In the genomic region with DNA sequence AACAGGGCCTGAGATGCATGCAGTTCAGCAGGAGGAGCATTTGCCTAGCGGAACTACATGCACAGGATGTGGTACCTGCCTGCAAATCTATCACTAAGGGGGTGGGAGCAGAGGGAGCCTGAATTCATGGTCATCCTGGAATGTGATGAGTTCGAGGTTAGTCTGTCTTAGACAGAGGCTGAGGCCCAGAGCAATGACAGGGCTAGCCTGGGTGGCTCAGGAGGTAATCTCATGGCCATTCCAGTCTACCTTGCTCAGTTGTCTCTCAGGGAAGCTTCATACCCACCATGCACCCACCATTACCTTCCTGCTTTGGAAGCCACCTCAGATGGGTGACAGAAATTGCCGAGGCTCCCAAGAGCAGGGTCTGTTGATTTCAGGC, we compare ENCODE assay signal across 7 mouse cellular contexts. TPM values are rescaled to one million over a fixed set of nuclear protein-coding genes. Genes with fewer than 3 reads are reported as not detected.
DNase-seq lines count a peak whose midpoint lies in the region; ATAC-seq and TF ChIP-seq lines count a peak whose summit lies in the region.

No protein-coding gene starts in this region.

- peaks cover 5% of the 10 kb centered on the region for H3K36me3 ChIP-seq in embryonic facial prominence, embryonic 15.5 days
- H3K36me3 ChIP-seq in hindbrain, embryonic 16.5 days (ENCODE audit: control insufficient read depth, insufficient read depth, low read length) = no peaks in the 10 kb centered on the region
- no peaks in the 10 kb centered on the region for H3K36me3 ChIP-seq in neural tube, embryonic 14.5 days (ENCODE audit: control insufficient read depth, insufficient read depth, low read length)

- no peak for ATAC-seq in embryonic facial prominence, embryonic 15.5 days (ENCODE audit: insufficient number of reproducible peaks, low FRiP score, low TSS enrichment, low read depth)
- no peak for ATAC-seq in hindbrain, embryonic 16.5 days
- ATAC-seq in neural tube, embryonic 14.5 days (ENCODE audit: low read depth) = no peak

- H3K4me3 ChIP-seq in lung, adult 2 months (replicated peaks; ENCODE audit: extremely low read depth, low read depth, low read length) = no peak overlapping the region
- H3K4me3 ChIP-seq in embryonic facial prominence, embryonic 15.5 days (replicated peaks) = peak overlapping the region; percentile 66
- no peak overlapping the region for H3K4me3 ChIP-seq in hindbrain, embryonic 16.5 days (ENCODE audit: low read length)
- H3K4me3 ChIP-seq in neural tube, embryonic 14.5 days (ENCODE audit: low read depth, low read length) = no peak overlapping the region

- 51% methylated on average over 3 of the region's 3 CpGs for WGBS in lung, adult 2 months
- WGBS in embryonic facial prominence, embryonic 15.5 days = 71% methylated on average over 3 of the region's 3 CpGs
- WGBS in hindbrain, embryonic 16.5 days = 73% methylated on average over 3 of the region's 3 CpGs
- WGBS in neural tube, embryonic 14.5 days = 81% methylated on average over 3 of the region's 3 CpGs

- no peak; the same call in 1 of the 2 replicates for TF ChIP-seq POLR2A in lung, adult 2 months (IDR thresholded peaks at IDR 0.05; ENCODE audit: borderline replicate concordance, extremely low read depth, low read depth, low read length)

- peak; percentile 20 for DNase-seq in lung, adult 2 months
- DNase-seq in lung, postnatal 10 days = no peak
- no peak for DNase-seq in gastrocnemius, postnatal 25 days
- no peak for DNase-seq in embryo, embryonic 9.5 days (ENCODE audit: extremely low spot score)

- no peaks in the 10 kb centered on the region for H3K9me3 ChIP-seq in embryonic facial prominence, embryonic 15.5 days (replicated peaks)
- no peaks in the 10 kb centered on the region for H3K9me3 ChIP-seq in hindbrain, embryonic 16.5 days (ENCODE audit: control insufficient read depth, low read length)
- H3K9me3 ChIP-seq in neural tube, embryonic 14.5 days (ENCODE audit: control insufficient read depth, low read length) = no peaks in the 10 kb centered on the region

- H3K27ac ChIP-seq in embryonic facial prominence, embryonic 15.5 days (replicated peaks) = peak overlapping the region; percentile 97
- H3K27ac ChIP-seq in hindbrain, embryonic 16.5 days (ENCODE audit: low read depth, low read length) = peak overlapping the region; percentile 85
- no peak overlapping the region for H3K27ac ChIP-seq in neural tube, embryonic 14.5 days (ENCODE audit: low read depth, low read length)

- no peak overlapping the region for H3K9ac ChIP-seq in embryonic facial prominence, embryonic 15.5 days
- H3K9ac ChIP-seq in hindbrain, embryonic 16.5 days (ENCODE audit: low read depth, low read length) = no peak overlapping the region
- H3K9ac ChIP-seq in neural tube, embryonic 14.5 days (replicated peaks; ENCODE audit: low read depth, low read length) = no peak overlapping the region

- TF ChIP-seq CTCF in lung, adult 2 months (IDR thresholded peaks at IDR 0.05; ENCODE audit: insufficient read depth, low read length) = no peak

- H3K27me3 ChIP-seq in embryonic facial prominence, embryonic 15.5 days = no peaks in the 10 kb centered on the region
- peaks cover 3% of the 10 kb centered on the region; the same call in 1 of the 2 replicates for H3K27me3 ChIP-seq in hindbrain, embryonic 16.5 days (replicated peaks; ENCODE audit: control insufficient read depth, insufficient read depth, low read length)
- H3K27me3 ChIP-seq in neural tube, embryonic 14.5 days (ENCODE audit: control insufficient read depth, insufficient read depth, low read length) = no peaks in the 10 kb centered on the region

- H3K4me1 ChIP-seq in lung, adult 2 months (ENCODE audit: control insufficient read depth, insufficient read depth, low read length) = peaks cover 23% of the 10 kb centered on the region
- peaks cover 70% of the 10 kb centered on the region for H3K4me1 ChIP-seq in embryonic facial prominence, embryonic 15.5 days
- H3K4me1 ChIP-seq in hindbrain, embryonic 16.5 days (ENCODE audit: control insufficient read depth, insufficient read depth, low read depth, low read length) = peaks cover 22% of the 10 kb centered on the region
- peaks cover 27% of the 10 kb centered on the region; the same call in 1 of the 2 replicates for H3K4me1 ChIP-seq in neural tube, embryonic 14.5 days (ENCODE audit: control insufficient read depth, insufficient read depth, low read length)

- peak overlapping the region; percentile 69 for H3K4me2 ChIP-seq in embryonic facial prominence, embryonic 15.5 days (replicated peaks)
- peak overlapping the region; percentile 4; the same call in 1 of the 2 replicates for H3K4me2 ChIP-seq in hindbrain, embryonic 16.5 days (ENCODE audit: low read length)
- peak overlapping the region; percentile 23; the same call in 1 of the 2 replicates for H3K4me2 ChIP-seq in neural tube, embryonic 14.5 days (ENCODE audit: low read depth, low read length)

RNA-seq across cellular contexts. Expression of gene Hif3a, which starts 2.8 kb away (rescaled TPM):
- polyA plus RNA-seq in lung, adult 2 months (2012; rRNA removed) = 1.7 and 5.5 TPM in 2 replicates
- polyA plus RNA-seq in embryonic facial prominence, embryonic 15.5 days (2015; fragmentation: Nextera tagmentation; extraction: Ambion mirVana) = 27.9 and 31.2 TPM in 2 replicates
- 6.9 and 8.9 TPM in 2 replicates for polyA plus RNA-seq in hindbrain, embryonic 16.5 days (2015; fragmentation: Nextera tagmentation; extraction: Ambion mirVana)
- polyA plus RNA-seq in neural tube, embryonic 14.5 days (2014; fragmentation: Nextera tagmentation; extraction: Ambion mirVana) = 2.7 and 4.4 TPM in 2 replicates
- total RNA-seq in gastrocnemius, postnatal 25 days (2021) = 1 to 10 TPM in 1 of 2 experiments, under 1 TPM in 1; 0.97 to 1.3 TPM

RNA-seq across cellular contexts. Expression of gene Psg16, which starts 14.4 kb away (rescaled TPM):
- polyA plus RNA-seq in lung, adult 2 months (2012; rRNA removed) = 0.09 TPM in 1 of 2 replicates, not detected in the other
- polyA plus RNA-seq in embryonic facial prominence, embryonic 15.5 days (2015; fragmentation: Nextera tagmentation; extraction: Ambion mirVana) = 0.11 and 0.13 TPM in 2 replicates
- polyA plus RNA-seq in hindbrain, embryonic 16.5 days (2015; fragmentation: Nextera tagmentation; extraction: Ambion mirVana) = 5.0 and 5.6 TPM in 2 replicates
- polyA plus RNA-seq in neural tube, embryonic 14.5 days (2014; fragmentation: Nextera tagmentation; extraction: Ambion mirVana) = 3.7 and 4.0 TPM in 2 replicates
- under 1 TPM; 0.08 to 0.10 TPM for total RNA-seq in gastrocnemius, postnatal 25 days (2021)

RNA-seq across cellular contexts. Expression of gene Ppp5c, which starts 31.7 kb away (rescaled TPM):
- 141 and 153 TPM in 2 replicates for polyA plus RNA-seq in lung, adult 2 months (2012; rRNA removed)
- polyA plus RNA-seq in embryonic facial prominence, embryonic 15.5 days (2015; fragmentation: Nextera tagmentation; extraction: Ambion mirVana) = 112 and 113 TPM in 2 replicates
- 132 and 138 TPM in 2 replicates for polyA plus RNA-seq in hindbrain, embryonic 16.5 days (2015; fragmentation: Nextera tagmentation; extraction: Ambion mirVana)
- polyA plus RNA-seq in neural tube, embryonic 14.5 days (2014; fragmentation: Nextera tagmentation; extraction: Ambion mirVana) = 121 TPM in 2 replicates
- total RNA-seq in gastrocnemius, postnatal 25 days (2021) = 10 to 100 TPM; 59.8 to 68.1 TPM

Comparison
In these comparisons a context has a peak if more than half of its experiments do, and no peak if none do; other contexts are left out.
1. H3K4me2 ChIP-seq: peak in every context shown above with its lines; median percentile 69 in embryonic facial prominence, embryonic 15.5 days; 23 in neural tube, embryonic 14.5 days; 4 in hindbrain, embryonic 16.5 days.